Mouse (Mus musculus): Measurements from ENCODE around the gene Pdzrn4. TPM values are rescaled to one million over a fixed set of nuclear protein-coding genes. Genes with fewer than 3 reads are reported as not detected.
A peak's percentile ranks its signal among the peaks of the same experiment; 100 is the strongest.

The Pdzrn4 gene
- polyA plus RNA-seq, 1 experiment from 2014 or later, result 3.3 TPM

DNA sequence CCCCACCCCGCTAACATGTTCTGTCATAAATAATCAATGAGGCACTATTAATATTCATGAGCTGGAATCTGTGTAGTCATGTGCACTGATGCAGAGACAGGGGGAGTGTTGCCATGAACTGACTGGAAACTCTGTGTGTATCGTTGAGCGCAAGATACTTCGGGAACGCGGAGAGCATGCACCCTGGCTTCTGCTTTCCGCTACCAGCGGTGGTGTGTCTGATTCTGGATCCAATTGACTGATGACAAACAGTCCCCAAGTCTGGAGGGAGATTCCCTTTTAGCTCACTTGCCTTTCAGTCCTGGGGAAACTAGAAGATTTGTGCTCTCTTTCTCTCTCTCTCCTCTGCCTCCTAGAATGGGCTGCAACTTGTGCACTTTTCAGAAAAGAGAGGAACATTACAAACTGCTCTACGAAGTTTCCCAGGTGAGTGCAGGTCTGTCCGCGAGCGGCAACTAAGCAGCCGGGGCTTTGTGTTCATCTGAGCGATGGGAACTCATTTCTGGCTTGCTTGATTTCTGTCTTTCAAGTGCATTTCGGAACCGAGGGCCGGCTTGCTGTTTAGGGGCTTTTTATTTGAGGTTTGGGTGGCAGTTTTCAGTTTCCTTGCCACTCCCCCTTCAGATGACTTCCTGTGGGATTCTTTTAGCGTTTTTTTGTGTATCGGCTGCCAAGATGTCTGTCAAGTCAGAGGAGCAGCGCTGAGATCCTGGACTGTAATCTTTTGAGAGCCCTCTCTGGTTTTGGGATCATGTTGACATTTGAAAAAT is 200.5 kb downstream of the Pdzrn4 start:
- under 1% methylated on average over 20 of the region's 20 CpGs for WGBS
- Histone ChIP-seq H3K4me3 (peak overlapping the region; percentile 43), H3K4me1 (peaks cover 14% of the 10 kb centered on the region), H3K4me2 (peak overlapping the region; percentile 69), H3K9ac (peak overlapping the region; percentile 64), H3K9me3 (no peaks in the 10 kb centered on the region), H3K27ac (no peak overlapping the region), H3K36me3 (no peaks in the 10 kb centered on the region), H3K27me3 (peaks cover 5% of the 10 kb centered on the region; the same call in 1 of the 2 replicates)
- ATAC-seq (ENCODE audit: insufficient number of reproducible peaks, insufficient read depth, low FRiP score, low TSS enrichment, low read depth), result no peak

DNA sequence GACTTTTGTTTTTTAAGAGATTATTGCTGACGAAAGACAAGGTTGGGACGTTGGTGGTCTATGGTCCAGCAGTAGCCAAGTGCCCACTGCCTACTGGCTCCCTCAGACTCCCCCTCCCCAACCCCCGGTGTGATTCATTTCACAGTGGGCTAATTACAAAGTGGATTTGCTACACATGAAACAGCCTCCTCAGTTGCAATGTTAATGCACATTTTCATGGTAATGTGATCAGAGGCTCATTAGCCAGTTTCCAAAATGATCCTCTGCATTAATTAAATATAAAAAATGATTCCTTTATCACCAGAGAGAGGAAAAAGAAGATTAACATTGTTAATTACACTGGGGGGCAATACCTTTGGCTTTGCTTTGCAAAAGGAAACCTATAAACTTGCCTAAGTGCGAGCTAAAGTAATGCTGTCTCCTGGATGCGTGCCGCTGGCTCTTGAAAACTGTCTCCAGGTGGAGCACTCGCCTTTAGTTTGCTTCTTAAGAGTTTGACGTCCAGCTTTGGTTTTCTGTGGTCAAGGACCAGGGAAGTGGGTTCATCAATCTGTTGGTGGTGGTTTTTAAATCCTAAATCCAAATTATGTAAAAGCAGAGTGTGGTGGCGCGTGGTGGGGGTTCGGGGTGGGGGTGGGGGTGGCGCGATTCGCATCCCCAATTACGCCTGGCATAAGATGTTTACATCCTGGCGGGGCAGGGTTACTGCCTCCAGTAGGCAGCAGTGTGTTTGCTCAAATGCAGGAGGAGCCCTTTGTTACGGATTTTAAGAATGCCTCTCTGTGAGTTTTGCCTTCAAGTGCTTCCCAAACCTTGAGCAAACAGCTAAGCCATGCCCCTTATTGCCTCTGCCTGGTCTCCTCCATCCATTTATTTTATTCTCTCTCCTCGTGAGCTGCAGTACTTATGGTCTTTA is 202.0 kb downstream of the Pdzrn4 start:
- peak overlapping the region; percentile 29 for H3K4me3 ChIP-seq
- no peak overlapping the region for H3K27ac ChIP-seq
- ATAC-seq (ENCODE audit: insufficient number of reproducible peaks, insufficient read depth, low FRiP score, low TSS enrichment, low read depth), result no peak
- peaks cover 5% of the 10 kb centered on the region; the same call in 1 of the 2 replicates for H3K27me3 ChIP-seq
- H3K4me2 ChIP-seq, result peak overlapping the region; percentile 57
- H3K4me1 ChIP-seq, result peaks cover 14% of the 10 kb centered on the region
- no peak overlapping the region for H3K9ac ChIP-seq
- WGBS, result under 1% methylated on average over 18 of the region's 18 CpGs
- H3K36me3 ChIP-seq, result no peaks in the 10 kb centered on the region
- no peaks in the 10 kb centered on the region for H3K9me3 ChIP-seq

DNA sequence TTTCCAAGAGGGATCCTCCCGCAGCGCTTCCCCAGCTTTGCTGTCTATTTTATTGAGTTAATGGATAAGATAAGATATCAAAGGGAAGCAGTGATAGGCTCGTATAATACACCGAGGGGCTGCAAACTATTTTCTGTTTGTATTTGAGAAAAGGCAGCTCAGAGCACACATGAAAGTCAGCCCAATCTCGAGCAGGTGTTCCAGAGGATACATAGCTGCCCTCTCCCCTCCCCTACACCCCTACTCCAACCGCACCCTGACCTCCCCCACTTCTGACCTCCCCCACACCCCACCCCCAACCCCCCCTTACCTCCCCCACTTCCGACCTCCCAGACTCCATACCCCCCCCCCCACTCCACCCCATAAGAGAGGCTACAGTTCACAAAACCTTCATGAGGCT is 202.7 kb downstream of the Pdzrn4 start:
- H3K9me3 ChIP-seq, result no peaks in the 10 kb centered on the region
- H3K4me1 ChIP-seq, result peaks cover 14% of the 10 kb centered on the region
- H3K36me3 ChIP-seq, result no peaks in the 10 kb centered on the region
- no peak overlapping the region for H3K27ac ChIP-seq
- no peak overlapping the region for H3K9ac ChIP-seq
- peak overlapping the region; percentile 29 for H3K4me3 ChIP-seq
- peak overlapping the region; percentile 57 for H3K4me2 ChIP-seq
- WGBS, result 8% methylated on average over 7 of the region's 7 CpGs
- H3K27me3 ChIP-seq, result peaks cover 5% of the 10 kb centered on the region; the same call in 1 of the 2 replicates
- no peak for ATAC-seq (ENCODE audit: insufficient number of reproducible peaks, insufficient read depth, low FRiP score, low TSS enrichment, low read depth)

DNA sequence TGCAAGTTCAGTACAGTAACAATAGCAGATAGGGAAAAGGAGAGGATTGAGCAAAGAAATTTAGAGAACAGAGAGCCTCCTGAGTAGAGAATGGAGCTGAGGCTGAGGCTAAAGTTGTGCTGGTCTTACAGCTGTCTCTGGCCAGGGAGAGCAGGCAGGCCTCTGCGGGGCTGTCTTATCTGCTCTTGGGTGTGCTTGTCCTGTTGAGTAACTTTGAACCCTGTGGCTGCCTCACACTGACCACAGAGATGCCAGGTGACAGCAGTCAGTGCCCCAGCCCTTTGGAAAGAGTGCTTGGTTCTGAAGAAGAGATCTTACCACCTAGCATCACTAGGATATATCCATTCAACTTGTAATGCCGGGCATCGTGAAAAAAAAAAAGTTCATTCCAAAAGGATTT is 214.2 kb downstream of the Pdzrn4 start:
- Histone ChIP-seq H3K4me2 (no peak overlapping the region), H3K4me3 (no peak overlapping the region), H3K9ac (no peak overlapping the region), H3K27me3 (no peaks in the 10 kb centered on the region), H3K27ac (no peak overlapping the region), H3K36me3 (no peaks in the 10 kb centered on the region), H3K4me1 (no peaks in the 10 kb centered on the region), H3K9me3 (no peaks in the 10 kb centered on the region)
- 93% methylated on average over 3 of the region's 3 CpGs for WGBS
- ATAC-seq (ENCODE audit: insufficient number of reproducible peaks, insufficient read depth, low FRiP score, low TSS enrichment, low read depth), result no peak

DNA sequence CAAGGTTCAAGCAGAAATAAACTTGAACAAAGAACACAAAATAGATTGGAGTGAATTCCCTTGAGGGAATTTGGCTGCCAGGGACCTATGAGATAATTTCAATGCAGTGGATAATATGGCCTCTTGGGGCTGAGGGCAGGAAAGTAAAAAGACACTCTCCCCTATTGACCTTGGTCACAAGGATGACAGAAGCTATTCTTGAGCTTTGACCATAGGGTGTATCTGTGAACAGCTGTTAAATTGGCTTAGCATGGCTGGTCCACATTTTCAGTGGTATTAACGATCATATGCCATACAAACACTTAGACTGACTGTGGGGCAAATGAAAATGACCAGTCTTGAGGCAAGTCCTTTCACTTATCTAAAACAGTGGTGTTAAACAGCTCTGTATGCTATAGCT is 215.7 kb downstream of the Pdzrn4 start:
- no peak overlapping the region for H3K4me3 ChIP-seq
- no peak overlapping the region for H3K4me2 ChIP-seq
- H3K9ac ChIP-seq, result no peak overlapping the region
- no peaks in the 10 kb centered on the region for H3K9me3 ChIP-seq
- 82% methylated on average over 1 of the region's 1 CpGs for WGBS
- no peaks in the 10 kb centered on the region for H3K27me3 ChIP-seq
- no peaks in the 10 kb centered on the region for H3K4me1 ChIP-seq
- ATAC-seq (ENCODE audit: insufficient number of reproducible peaks, insufficient read depth, low FRiP score, low TSS enrichment, low read depth), result no peak
- H3K27ac ChIP-seq, result no peak overlapping the region
- H3K36me3 ChIP-seq, result no peaks in the 10 kb centered on the region

DNA sequence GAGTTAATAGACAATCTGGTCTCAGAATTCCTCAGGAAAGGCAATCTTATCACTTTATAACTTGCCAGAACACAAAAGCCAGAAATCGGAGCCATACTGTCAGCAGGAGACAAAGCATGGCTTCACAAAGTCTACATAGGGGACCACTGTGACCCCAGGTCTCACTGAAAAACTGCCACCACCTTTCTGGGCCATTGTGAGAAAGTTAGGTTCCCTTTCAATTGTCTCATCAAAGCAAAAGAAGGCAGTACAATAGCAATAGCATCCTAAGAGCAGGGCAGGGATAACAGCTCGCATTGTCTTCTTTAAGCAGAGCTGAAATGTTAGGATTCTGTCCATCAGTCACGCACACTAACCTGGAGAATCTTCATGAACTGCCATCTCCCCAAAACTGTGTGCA is 216.5 kb downstream of the Pdzrn4 start:
- Histone ChIP-seq H3K4me3 (no peak overlapping the region), H3K4me2 (no peak overlapping the region), H3K9me3 (no peaks in the 10 kb centered on the region), H3K9ac (no peak overlapping the region), H3K4me1 (no peaks in the 10 kb centered on the region), H3K27me3 (no peaks in the 10 kb centered on the region), H3K36me3 (no peaks in the 10 kb centered on the region), H3K27ac (no peak overlapping the region)
- ATAC-seq (ENCODE audit: insufficient number of reproducible peaks, insufficient read depth, low FRiP score, low TSS enrichment, low read depth), result no peak
- WGBS, result 85% methylated on average over 3 of the region's 3 CpGs

DNA sequence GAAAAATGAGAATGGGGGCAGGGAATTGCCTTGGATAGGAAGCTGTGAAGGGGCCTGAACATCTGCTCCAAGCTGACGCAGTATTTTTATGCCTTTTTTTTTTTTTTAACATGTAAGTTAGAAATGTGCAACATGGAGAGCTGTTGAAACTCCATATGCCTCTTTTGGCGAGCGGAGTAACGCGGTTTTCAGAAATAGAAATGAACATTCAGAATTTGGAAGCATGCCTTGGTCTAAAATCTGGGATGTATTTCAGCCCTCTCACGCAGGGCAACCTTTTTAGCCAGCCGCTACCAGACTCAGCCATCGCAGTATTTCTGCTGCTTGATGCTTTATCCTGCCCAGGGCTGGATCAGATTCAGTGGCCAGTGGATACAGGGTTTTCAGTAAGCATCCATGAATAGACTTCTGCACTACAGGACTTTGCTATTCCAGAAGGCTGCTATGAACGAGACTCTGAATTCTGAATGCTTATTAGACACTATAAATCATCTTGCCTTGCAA is 225.1 kb downstream of the Pdzrn4 start:
- no peak overlapping the region for H3K4me2 ChIP-seq
- no peak overlapping the region for H3K4me3 ChIP-seq
- H3K27ac ChIP-seq, result peak overlapping the region; percentile 55
- H3K27me3 ChIP-seq, result no peaks in the 10 kb centered on the region
- no peaks in the 10 kb centered on the region for H3K9me3 ChIP-seq
- peaks cover 5% of the 10 kb centered on the region; the same call in 1 of the 2 replicates for H3K4me1 ChIP-seq
- WGBS, result 64% methylated on average over 9 of the region's 9 CpGs
- no peaks in the 10 kb centered on the region for H3K36me3 ChIP-seq
- no peak for ATAC-seq (ENCODE audit: insufficient number of reproducible peaks, insufficient read depth, low FRiP score, low TSS enrichment, low read depth)
- no peak overlapping the region for H3K9ac ChIP-seq

DNA sequence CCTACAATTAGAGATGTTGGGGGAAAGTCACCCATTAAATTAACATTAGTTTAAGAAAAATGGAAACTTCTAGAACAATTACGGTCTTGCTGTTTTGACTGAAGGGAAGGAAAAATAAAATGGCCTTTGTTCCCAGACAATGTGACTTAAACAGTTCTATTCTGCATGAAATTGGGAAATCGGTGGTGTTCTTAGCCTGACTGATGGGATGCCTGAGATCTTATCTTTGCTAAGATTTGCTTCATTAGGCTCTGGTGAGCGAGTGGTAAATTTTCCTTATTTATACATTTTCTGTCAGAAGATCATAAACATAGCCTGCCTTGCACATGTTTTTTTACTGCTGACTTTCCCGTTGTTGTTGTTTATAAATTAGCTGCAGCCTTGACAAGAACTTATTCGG is 225.6 kb downstream of the Pdzrn4 start:
- no peak for ATAC-seq (ENCODE audit: insufficient number of reproducible peaks, insufficient read depth, low FRiP score, low TSS enrichment, low read depth)
- Histone ChIP-seq H3K36me3 (no peaks in the 10 kb centered on the region), H3K4me1 (peaks cover 5% of the 10 kb centered on the region; the same call in 1 of the 2 replicates), H3K9ac (no peak overlapping the region), H3K4me3 (no peak overlapping the region), H3K27ac (peak overlapping the region; percentile 55), H3K9me3 (no peaks in the 10 kb centered on the region), H3K4me2 (no peak overlapping the region), H3K27me3 (no peaks in the 10 kb centered on the region)
- WGBS, result 63% methylated on average over 5 of the region's 5 CpGs

DNA sequence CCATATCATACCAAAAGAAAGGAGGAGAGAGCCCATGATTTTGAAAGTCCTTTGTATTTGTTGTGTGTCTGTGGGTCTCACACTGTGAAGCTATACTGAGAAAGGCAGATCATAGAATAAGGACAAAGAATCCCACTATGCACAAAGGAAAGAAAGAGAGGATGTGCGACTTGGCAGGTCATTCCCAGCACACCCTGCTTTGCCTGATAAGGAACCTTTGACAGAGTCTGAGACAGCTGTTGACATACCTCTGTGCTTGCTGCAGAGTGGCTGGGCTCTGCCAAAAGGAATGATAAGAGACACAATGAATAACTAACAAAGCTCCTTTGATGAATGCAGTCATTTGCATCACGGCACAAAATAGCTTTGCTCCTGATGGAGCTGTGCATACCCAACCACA is 232.5 kb downstream of the Pdzrn4 start:
- WGBS, result 50% methylated on average over 2 of the region's 2 CpGs
- ATAC-seq (ENCODE audit: insufficient number of reproducible peaks, insufficient read depth, low FRiP score, low TSS enrichment, low read depth), result no peak

DNA sequence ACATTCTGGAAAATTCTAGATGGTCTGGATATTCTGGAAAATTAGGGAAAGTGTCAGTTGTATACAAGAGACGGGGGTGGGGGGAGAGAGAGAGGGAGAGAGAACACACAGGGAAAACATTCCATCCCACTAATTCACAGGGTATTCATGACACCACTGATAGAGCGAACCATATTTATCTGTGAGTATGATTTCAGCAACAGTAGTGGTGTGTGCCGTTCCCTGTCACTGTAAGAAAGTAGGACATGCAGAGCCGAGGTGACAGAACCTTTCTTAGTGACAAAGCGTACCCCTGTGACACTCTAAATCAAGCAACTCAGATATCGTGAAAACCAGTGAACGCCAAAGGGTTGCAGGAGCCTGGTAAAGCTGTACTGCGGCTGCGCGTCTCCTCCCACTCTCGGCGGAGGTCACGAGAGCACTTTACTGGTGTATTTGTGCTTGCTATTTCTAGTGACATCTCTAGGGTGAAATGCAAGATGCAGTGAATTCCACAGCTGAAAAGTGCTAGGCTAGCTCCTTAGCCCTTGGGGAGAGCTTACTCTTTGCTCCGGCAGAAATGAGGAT is 237.4 kb downstream of the Pdzrn4 start:
- no peaks in the 10 kb centered on the region for H3K9me3 ChIP-seq
- WGBS, result 87% methylated on average over 14 of the region's 14 CpGs
- no peak overlapping the region for H3K4me3 ChIP-seq
- no peak overlapping the region for H3K9ac ChIP-seq
- no peaks in the 10 kb centered on the region for H3K27me3 ChIP-seq
- no peak overlapping the region for H3K27ac ChIP-seq
- no peaks in the 10 kb centered on the region for H3K36me3 ChIP-seq
- ATAC-seq (ENCODE audit: insufficient number of reproducible peaks, insufficient read depth, low FRiP score, low TSS enrichment, low read depth), result no peak
- peaks cover 2% of the 10 kb centered on the region for H3K4me1 ChIP-seq
- no peak overlapping the region for H3K4me2 ChIP-seq

More for the DNA sequence above, 232.5 kb downstream of the Pdzrn4 start:
- Histone ChIP-seq H3K36me3 (no peaks in the 10 kb centered on the region), H3K9ac (no peak overlapping the region), H3K27me3 (no peaks in the 10 kb centered on the region), H3K9me3 (no peaks in the 10 kb centered on the region), H3K4me1 (peaks cover 2% of the 10 kb centered on the region), H3K4me2 (no peak overlapping the region), H3K27ac (no peak overlapping the region), H3K4me3 (no peak overlapping the region)

DNA sequence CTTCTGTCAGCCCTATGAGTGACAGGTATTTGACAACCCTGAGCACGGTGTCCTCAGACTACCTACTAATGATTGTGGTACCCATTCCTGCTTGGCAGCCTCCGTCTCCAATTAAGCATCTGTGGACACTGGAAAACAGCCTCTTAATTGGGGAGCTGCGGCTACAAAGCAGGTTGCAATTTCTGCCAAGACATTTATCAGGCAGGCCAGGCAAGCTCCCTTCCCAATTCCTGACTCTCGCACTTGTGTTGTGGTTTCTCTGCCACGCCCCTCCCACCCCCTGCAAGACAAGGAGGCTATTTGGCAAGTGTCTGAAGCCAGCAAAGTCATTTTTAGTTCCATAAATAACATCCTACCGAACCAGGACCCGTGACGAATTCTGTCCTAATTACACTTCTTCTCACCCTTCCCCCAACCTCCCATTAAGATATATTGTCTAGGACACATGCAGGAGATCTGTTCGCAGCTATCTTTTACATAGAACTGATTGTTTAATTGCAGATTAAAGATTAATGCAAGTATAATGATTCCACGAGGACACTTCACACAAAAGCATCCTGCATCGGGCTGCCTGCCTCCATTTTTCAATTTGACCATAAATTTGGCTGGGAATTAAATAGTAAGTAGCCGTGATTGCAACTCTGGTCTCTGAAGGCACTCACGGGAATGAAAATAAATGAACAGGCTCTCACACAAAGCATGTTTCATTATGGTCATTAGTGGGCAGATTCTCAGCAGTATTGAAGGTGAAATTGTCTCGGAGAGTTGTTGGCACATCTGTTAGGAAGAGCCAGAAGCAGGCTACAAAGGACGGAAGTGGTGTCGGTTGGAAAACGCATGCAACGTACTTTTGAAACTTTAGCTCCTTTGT is 243.8 kb downstream of the Pdzrn4 start:
- no peaks in the 10 kb centered on the region for H3K36me3 ChIP-seq
- no peak overlapping the region for H3K9ac ChIP-seq
- H3K4me3 ChIP-seq, result no peak overlapping the region
- H3K4me1 ChIP-seq, result no peaks in the 10 kb centered on the region
- H3K4me2 ChIP-seq, result no peak overlapping the region
- ATAC-seq (ENCODE audit: insufficient number of reproducible peaks, insufficient read depth, low FRiP score, low TSS enrichment, low read depth), result no peak
- H3K27ac ChIP-seq, result no peak overlapping the region
- WGBS, result 77% methylated on average over 18 of the region's 18 CpGs
- no peaks in the 10 kb centered on the region for H3K27me3 ChIP-seq
- H3K9me3 ChIP-seq, result no peaks in the 10 kb centered on the region

Measured in embryonic facial prominence, embryonic 13.5 days (tissue).